Mouse (Mus musculus) liver, adult 2 months (tissue): Measurements from ENCODE around the gene Fstl5.

Source experiments
- CTCF ChIP-seq: fragments of 200-500 bp; IDR thresholded peaks from 2 replicates; pipeline ENCODE4 v1.5.1; 2011; ENCODE audit warnings: low read depth, low read length, control low read depth
- POLR2A ChIP-seq: fragments of 200-500 bp; IDR thresholded peaks from 2 replicates; pipeline ENCODE4 v1.6.1; 2011; ENCODE audit warnings: low read length, control low read depth; ENCODE audit not compliant: insufficient read depth; ENCODE audit errors: extremely low read depth

DNA sequence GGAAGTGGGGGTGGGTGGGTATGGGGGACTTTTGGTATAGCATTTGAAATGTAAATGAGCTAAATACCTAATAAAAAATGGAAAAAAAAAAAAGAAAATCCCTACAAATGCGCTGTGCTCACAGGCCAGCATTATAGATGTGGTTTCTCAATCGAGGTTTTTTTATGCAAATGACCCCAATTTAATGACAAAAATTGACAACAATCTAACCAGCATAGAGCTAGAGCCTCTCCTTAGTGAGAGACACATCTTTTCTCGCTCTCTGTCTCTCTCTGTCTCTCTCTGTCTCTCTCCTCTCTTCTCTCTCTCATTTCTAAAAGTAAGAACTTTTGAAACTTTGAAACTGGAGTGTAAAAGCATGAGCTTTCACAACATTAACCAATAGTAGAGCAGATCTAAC is 498.4 kb downstream of the Fstl5 start:
- no peak for TF ChIP-seq CTCF
- no peak for TF ChIP-seq POLR2A
